Mouse (Mus musculus): Measurements from ENCODE around the gene Hist1h2ab. TPM values are rescaled to one million over a fixed set of nuclear protein-coding genes. Genes with fewer than 3 reads are reported as not detected.

Hist1h2ab gene
- total RNA-seq, 1 experiment from 2014 or later, result 1,437 TPM

GRCm38 (mm10) chr13:23729706-23730105, 21.2 kb upstream of the Hist1h2ab start:
- no peak for ATAC-seq (replicated peaks in 1 of 2; ENCODE audit: insufficient read depth in 1 of 2, low FRiP score in 2 of 2, low TSS enrichment in 1 of 2, low read depth in 1 of 2, poor library complexity in 2 of 2, severe bottlenecking in 2 of 2)

- ATAC-seq (replicated peaks in 1 of 2; ENCODE audit: insufficient read depth in 1 of 2, low FRiP score in 2 of 2, low TSS enrichment in 1 of 2, low read depth in 1 of 2, poor library complexity in 2 of 2, severe bottlenecking in 2 of 2), result no peak
These were observed 20.4 kb upstream of the Hist1h2ab start for GRCm38 (mm10) chr13:23730479-23730878.

- peak; percentile 59 to 64; a peak in 2 of 4 replicates for ATAC-seq (replicated peaks in 1 of 2; ENCODE audit: insufficient read depth in 1 of 2, low FRiP score in 2 of 2, low TSS enrichment in 1 of 2, low read depth in 1 of 2, poor library complexity in 2 of 2, severe bottlenecking in 2 of 2)
These were observed 18.6 kb upstream of the Hist1h2ab start for GRCm38 (mm10) chr13:23732156-23732804.

GRCm38 (mm10) chr13:23737091-23737490, 13.8 kb upstream of the Hist1h2ab start:
- no peak for ATAC-seq (replicated peaks in 1 of 2; ENCODE audit: insufficient read depth in 1 of 2, low FRiP score in 2 of 2, low TSS enrichment in 1 of 2, low read depth in 1 of 2, poor library complexity in 2 of 2, severe bottlenecking in 2 of 2)

- no peak for ATAC-seq (replicated peaks in 1 of 2; ENCODE audit: insufficient read depth in 1 of 2, low FRiP score in 2 of 2, low TSS enrichment in 1 of 2, low read depth in 1 of 2, poor library complexity in 2 of 2, severe bottlenecking in 2 of 2)
These were observed 12.9 kb upstream of the Hist1h2ab start for GRCm38 (mm10) chr13:23738041-23738440.

GRCm38 (mm10) chr13:23738677-23739068, 12.3 kb upstream of the Hist1h2ab start, which contains the start of gene Hist1h1c:
Hist1h1c (plus strand) TSS chr13:23738808.
- peak; percentile 64 to 69 for ATAC-seq (replicated peaks in 1 of 2; ENCODE audit: insufficient read depth in 1 of 2, low FRiP score in 2 of 2, low TSS enrichment in 1 of 2, low read depth in 1 of 2, poor library complexity in 2 of 2, severe bottlenecking in 2 of 2)

GRCm38 (mm10) chr13:23739069-23739921, 11.6 kb upstream of the Hist1h2ab start:
- ATAC-seq (replicated peaks in 1 of 2; ENCODE audit: insufficient read depth in 1 of 2, low FRiP score in 2 of 2, low TSS enrichment in 1 of 2, low read depth in 1 of 2, poor library complexity in 2 of 2, severe bottlenecking in 2 of 2), result peak; percentile 79 to 84

- peak; percentile 44 to 48 for ATAC-seq (replicated peaks in 1 of 2; ENCODE audit: insufficient read depth in 1 of 2, low FRiP score in 2 of 2, low TSS enrichment in 1 of 2, low read depth in 1 of 2, poor library complexity in 2 of 2, severe bottlenecking in 2 of 2)
These were observed 11.0 kb upstream of the Hist1h2ab start for GRCm38 (mm10) chr13:23739922-23740252.

GRCm38 (mm10) chr13:23740256-23740840, 10.6 kb upstream of the Hist1h2ab start:
- no peak for ATAC-seq (replicated peaks in 1 of 2; ENCODE audit: insufficient read depth in 1 of 2, low FRiP score in 2 of 2, low TSS enrichment in 1 of 2, low read depth in 1 of 2, poor library complexity in 2 of 2, severe bottlenecking in 2 of 2)

GRCm38 (mm10) chr13:23740910-23741309, 10.0 kb upstream of the Hist1h2ab start:
- ATAC-seq (replicated peaks in 1 of 2; ENCODE audit: insufficient read depth in 1 of 2, low FRiP score in 2 of 2, low TSS enrichment in 1 of 2, low read depth in 1 of 2, poor library complexity in 2 of 2, severe bottlenecking in 2 of 2), result no peak

GRCm38 (mm10) chr13:23742007-23742406, 8.9 kb upstream of the Hist1h2ab start:
- ATAC-seq (replicated peaks in 1 of 2; ENCODE audit: insufficient read depth in 1 of 2, low FRiP score in 2 of 2, low TSS enrichment in 1 of 2, low read depth in 1 of 2, poor library complexity in 2 of 2, severe bottlenecking in 2 of 2), result no peak

- no peak for ATAC-seq (replicated peaks in 1 of 2; ENCODE audit: insufficient read depth in 1 of 2, low FRiP score in 2 of 2, low TSS enrichment in 1 of 2, low read depth in 1 of 2, poor library complexity in 2 of 2, severe bottlenecking in 2 of 2)
These were observed 7.7 kb upstream of the Hist1h2ab start for GRCm38 (mm10) chr13:23743215-23743614.

GRCm38 (mm10) chr13:23743963-23744362, 7.0 kb upstream of the Hist1h2ab start:
- no peak for ATAC-seq (replicated peaks in 1 of 2; ENCODE audit: insufficient read depth in 1 of 2, low FRiP score in 2 of 2, low TSS enrichment in 1 of 2, low read depth in 1 of 2, poor library complexity in 2 of 2, severe bottlenecking in 2 of 2)

GRCm38 (mm10) chr13:23744421-23745380, 6.2 kb upstream of the Hist1h2ab start:
- ATAC-seq (replicated peaks in 1 of 2; ENCODE audit: insufficient read depth in 1 of 2, low FRiP score in 2 of 2, low TSS enrichment in 1 of 2, low read depth in 1 of 2, poor library complexity in 2 of 2, severe bottlenecking in 2 of 2), result no peak

GRCm38 (mm10) chr13:23745381-23746161, 5.4 kb upstream of the Hist1h2ab start, which contains the start of gene Hist1h3c:
Hist1h3c (minus strand) TSS chr13:23745602.
- peak; percentile 61 to 62; a peak in 3 of 4 replicates for ATAC-seq (replicated peaks in 1 of 2; ENCODE audit: insufficient read depth in 1 of 2, low FRiP score in 2 of 2, low TSS enrichment in 1 of 2, low read depth in 1 of 2, poor library complexity in 2 of 2, severe bottlenecking in 2 of 2)
